7 mouse cellular contexts compared by ENCODE assay signal in the genomic region with DNA sequence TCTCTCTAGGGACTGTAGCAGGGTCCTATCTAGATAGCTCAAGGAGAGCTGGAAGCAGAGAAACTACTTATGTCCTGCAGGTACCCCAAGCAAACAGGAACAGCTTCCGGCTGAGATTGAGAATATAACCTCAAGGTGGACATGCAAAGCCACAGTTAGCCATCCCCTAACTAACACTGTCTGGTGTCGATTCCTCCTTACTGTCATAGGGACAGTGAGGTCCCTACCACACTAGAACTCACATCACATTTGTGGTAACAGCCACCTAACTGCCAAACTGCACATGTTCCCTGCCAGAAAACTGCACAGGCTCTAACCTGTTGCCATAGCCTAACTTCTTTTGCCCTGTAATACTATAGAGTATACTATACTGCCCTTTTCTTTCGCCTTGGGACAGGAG. TPM values are rescaled to one million over a fixed set of nuclear protein-coding genes. Genes with fewer than 3 reads are reported as not detected.
A peak's percentile ranks its signal among the peaks of the same experiment; 100 is the strongest.
DNase-seq lines count a peak whose midpoint lies in the region; ATAC-seq and TF ChIP-seq lines count a peak whose summit lies in the region.

No protein-coding gene starts in this region.

- peaks cover 9% of the 10 kb centered on the region for H3K27me3 ChIP-seq in forebrain, embryonic 10.5 days (ENCODE audit: poor library complexity, severe bottlenecking)
- no peaks in the 10 kb centered on the region for H3K27me3 ChIP-seq in intestine, embryonic 16.5 days (replicated peaks; ENCODE audit: control insufficient read depth, insufficient read depth, low read length)
- H3K27me3 ChIP-seq in neural tube, embryonic 14.5 days (ENCODE audit: control insufficient read depth, insufficient read depth, low read length), result no peaks in the 10 kb centered on the region

- H3K4me3 ChIP-seq in layer of hippocampus, adult 2 months, result peak overlapping the region; percentile 90
- H3K4me3 ChIP-seq in forebrain, embryonic 10.5 days, result peak overlapping the region; percentile 100
- H3K4me3 ChIP-seq in intestine, embryonic 16.5 days (ENCODE audit: low read length), result peak overlapping the region; percentile 97
- H3K4me3 ChIP-seq in neural tube, embryonic 14.5 days (ENCODE audit: low read depth, low read length), result peak overlapping the region; percentile 96

- H3K4me1 ChIP-seq in forebrain, embryonic 10.5 days, result peaks cover 54% of the 10 kb centered on the region
- H3K4me1 ChIP-seq in intestine, embryonic 16.5 days (ENCODE audit: control insufficient read depth, insufficient read depth, low read length), result peaks cover 29% of the 10 kb centered on the region
- H3K4me1 ChIP-seq in neural tube, embryonic 14.5 days (ENCODE audit: control insufficient read depth, insufficient read depth, low read length), result peaks cover 29% of the 10 kb centered on the region

- no peak for ATAC-seq in intestine, embryonic 16.5 days
- ATAC-seq in neural tube, embryonic 14.5 days (ENCODE audit: low read depth), result no peak
- ATAC-seq in inflammation-experienced regulatory T-cells, adult 6 months, result no peak

- no peaks in the 10 kb centered on the region for H3K9me3 ChIP-seq in forebrain, embryonic 10.5 days
- H3K9me3 ChIP-seq in intestine, embryonic 16.5 days (ENCODE audit: control insufficient read depth, low read length), result no peaks in the 10 kb centered on the region
- H3K9me3 ChIP-seq in neural tube, embryonic 14.5 days (ENCODE audit: control insufficient read depth, low read length), result no peaks in the 10 kb centered on the region

- no peak for DNase-seq in layer of hippocampus, adult 2 months (ENCODE audit: low spot score in 2 of 2)
- DNase-seq in layer of hippocampus, adult 8-10 months (ENCODE audit: low spot score in 2 of 2), result no peak
- DNase-seq in forebrain, embryonic 10.5 days (ENCODE audit: extremely low spot score, low spot score), result no peak
- no peak for DNase-seq in testis, postnatal 14 days (ENCODE audit: low spot score)

- no peak for TF ChIP-seq CTCF in layer of hippocampus, adult 2 months (conservative IDR thresholded peaks at IDR 0.05)

- 82% methylated on average over 3 of the region's 3 CpGs for WGBS in forebrain, embryonic 10.5 days
- WGBS in intestine, embryonic 16.5 days, result 56% methylated on average over 3 of the region's 3 CpGs
- WGBS in neural tube, embryonic 14.5 days, result 69% methylated on average over 3 of the region's 3 CpGs

- H3K36me3 ChIP-seq in forebrain, embryonic 10.5 days (replicated peaks), result peaks cover 34% of the 10 kb centered on the region
- peaks cover 17% of the 10 kb centered on the region for H3K36me3 ChIP-seq in intestine, embryonic 16.5 days (ENCODE audit: control insufficient read depth, insufficient read depth, low read length)
- H3K36me3 ChIP-seq in neural tube, embryonic 14.5 days (ENCODE audit: control insufficient read depth, insufficient read depth, low read length), result peaks cover 16% of the 10 kb centered on the region

- peak overlapping the region; percentile 82 for H3K4me2 ChIP-seq in intestine, embryonic 16.5 days (ENCODE audit: low read depth, low read length)
- H3K4me2 ChIP-seq in neural tube, embryonic 14.5 days (ENCODE audit: low read depth, low read length), result peak overlapping the region; percentile 69

- H3K9ac ChIP-seq in intestine, embryonic 16.5 days (ENCODE audit: low read depth, low read length), result peak overlapping the region; percentile 100
- peak overlapping the region; percentile 94; the same call in 1 of the 2 replicates for H3K9ac ChIP-seq in neural tube, embryonic 14.5 days (replicated peaks; ENCODE audit: low read depth, low read length)

- H3K27ac ChIP-seq in layer of hippocampus, adult 2 months, result peak overlapping the region; percentile 96
- H3K27ac ChIP-seq in forebrain, embryonic 10.5 days, result no peak overlapping the region; the same call in 1 of the 2 replicates
- H3K27ac ChIP-seq in intestine, embryonic 16.5 days (ENCODE audit: low read length), result peak overlapping the region; percentile 79
- H3K27ac ChIP-seq in neural tube, embryonic 14.5 days (ENCODE audit: low read depth, low read length), result no peak overlapping the region

RNA-seq across cellular contexts. Expression of gene Srf, which starts 2.0 kb away (rescaled TPM):
- total RNA-seq in layer of hippocampus, adult 2 months (2021), result 10 to 100 TPM; 75.7 to 90.9 TPM
- total RNA-seq in layer of hippocampus, adult 8-10 months (2022), result 10 to 100 TPM; 66.2 to 84.0 (median 73.5) TPM
- polyA plus RNA-seq in forebrain, embryonic 10.5 days (2016; fragmentation: Nextera tagmentation; extraction: Ambion mirVana), result 5.4 and 5.5 TPM in 2 replicates
- polyA plus RNA-seq in intestine, embryonic 16.5 days (2015; fragmentation: Nextera tagmentation; extraction: Ambion mirVana), result 4.9 and 5.9 TPM in 2 replicates
- polyA plus RNA-seq in neural tube, embryonic 14.5 days (2014; fragmentation: Nextera tagmentation; extraction: Ambion mirVana), result 5.4 and 5.5 TPM in 2 replicates
- 10 to 100 TPM in 1 of 3 experiments, 1 to 10 TPM in 2; 4.8 to 15.7 (median 7.7) TPM for polyA plus RNA-seq in inflammation-experienced regulatory T-cells, adult 6 months (2017; shearing (Covaris generic))

RNA-seq across cellular contexts. Expression of gene Cul9, which starts 7.7 kb away (rescaled TPM):
- total RNA-seq in layer of hippocampus, adult 2 months (2021), result 10 to 100 TPM; 66.1 to 68.4 TPM
- 10 to 100 TPM; 57.2 to 81.6 (median 63.8) TPM for total RNA-seq in layer of hippocampus, adult 8-10 months (2022)
- polyA plus RNA-seq in forebrain, embryonic 10.5 days (2016; fragmentation: Nextera tagmentation; extraction: Ambion mirVana), result 3.5 and 3.7 TPM in 2 replicates
- polyA plus RNA-seq in intestine, embryonic 16.5 days (2015; fragmentation: Nextera tagmentation; extraction: Ambion mirVana), result 2.8 and 3.0 TPM in 2 replicates
- polyA plus RNA-seq in neural tube, embryonic 14.5 days (2014; fragmentation: Nextera tagmentation; extraction: Ambion mirVana), result 15.7 and 18.5 TPM in 2 replicates
- 1 to 10 TPM in 2 of 3 experiments, under 1 TPM in 1; 0.78 to 7.5 (median 3.1) TPM for polyA plus RNA-seq in inflammation-experienced regulatory T-cells, adult 6 months (2017; shearing (Covaris generic))

RNA-seq across cellular contexts. Expression of gene Dnph1, which starts 57.4 kb away (rescaled TPM):
- 1 to 10 TPM; 4.8 to 6.2 TPM for total RNA-seq in layer of hippocampus, adult 2 months (2021)
- total RNA-seq in layer of hippocampus, adult 8-10 months (2022), result 1 to 10 TPM; 4.1 to 7.5 (median 6.0) TPM
- polyA plus RNA-seq in forebrain, embryonic 10.5 days (2016; fragmentation: Nextera tagmentation; extraction: Ambion mirVana), result 107 TPM in 2 replicates
- polyA plus RNA-seq in intestine, embryonic 16.5 days (2015; fragmentation: Nextera tagmentation; extraction: Ambion mirVana), result 40.4 and 45.1 TPM in 2 replicates
- 11.8 and 12.5 TPM in 2 replicates for polyA plus RNA-seq in neural tube, embryonic 14.5 days (2014; fragmentation: Nextera tagmentation; extraction: Ambion mirVana)
- polyA plus RNA-seq in inflammation-experienced regulatory T-cells, adult 6 months (2017; shearing (Covaris generic)), result 10 to 100 TPM in 1 of 3 experiments, 1 to 10 TPM in 2; 4.6 to 17.6 (median 6.8) TPM

Comparison
In these comparisons a context has a peak if more than half of its experiments do, and no peak if none do; other contexts are left out.
1. H3K27ac ChIP-seq: peak in layer of hippocampus, adult 2 months (single experiment) and intestine, embryonic 16.5 days (single experiment); none in forebrain, embryonic 10.5 days (single experiment) and neural tube, embryonic 14.5 days (single experiment).
2. Peak in every context shown above with its lines, with median percentiles within 50 percentile points of each other: H3K4me3 ChIP-seq.